Mouse (Mus musculus) brown adipose tissue, adult 24 weeks (tissue): ENCODE results near the gene 4930402H24Rik. TPM values are rescaled to one million over a fixed set of nuclear protein-coding genes. Genes with fewer than 3 reads are reported as not detected.

ENCODE experiments used
- H3K27ac ChIP-seq: fragments of 200-500 bp; replicated peaks from 2 replicates; pipeline ENCODE4 v1.5.1; 2012; ENCODE audit warnings: low read depth, mild to moderate bottlenecking, low read length
- H3K4me1 ChIP-seq: fragments of 200-500 bp; 2 replicates; pipeline ENCODE4 v1.6.1; 2012; ENCODE audit warnings: low read length, mixed read lengths; ENCODE audit not compliant: control insufficient read depth, insufficient read depth, insufficient read length
- H3K4me3 ChIP-seq: fragments of 200-500 bp; 2 replicates; pipeline ENCODE4 v1.5.1; 2012; ENCODE audit warnings: low read depth, mild to moderate bottlenecking, low read length, moderate library complexity; ENCODE audit not compliant: insufficient read depth
- polyA plus RNA-seq: library from polyadenylated mRNA; stranded (reverse); fragments of >200 nt; gene quantifications from 2 replicates; pipeline ENCODE4 v1.2.4, GENCODE M21; 2012; ENCODE audit not compliant: missing spikeins, insufficient read depth, insufficient read length

Gene 4930402H24Rik
- polyA plus RNA-seq, 1 experiment: 105 TPM

DNA sequence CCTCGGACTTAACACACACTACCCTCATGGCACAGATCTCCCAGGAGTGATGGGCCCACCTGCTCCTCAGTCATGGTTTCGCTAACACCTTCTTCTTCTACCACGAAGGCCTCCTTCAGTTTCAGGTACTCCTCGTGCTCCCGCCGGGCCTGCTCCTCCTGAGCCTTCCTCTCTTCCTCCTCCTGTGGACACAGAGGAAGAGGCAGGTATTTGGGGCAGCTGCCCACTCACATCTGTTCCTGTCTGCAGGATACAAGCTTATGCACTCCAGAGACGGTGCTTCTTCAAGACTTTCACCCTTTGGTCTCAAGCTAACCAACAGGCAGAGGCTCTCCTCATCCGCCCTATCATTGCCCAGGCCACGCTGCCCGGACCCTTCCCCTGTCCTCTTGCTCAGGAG is 247.7 kb downstream of the 4930402H24Rik start:
- H3K4me1 ChIP-seq: no peaks in the 10 kb centered on the region
- H3K4me3 ChIP-seq: no peak overlapping the region

DNA sequence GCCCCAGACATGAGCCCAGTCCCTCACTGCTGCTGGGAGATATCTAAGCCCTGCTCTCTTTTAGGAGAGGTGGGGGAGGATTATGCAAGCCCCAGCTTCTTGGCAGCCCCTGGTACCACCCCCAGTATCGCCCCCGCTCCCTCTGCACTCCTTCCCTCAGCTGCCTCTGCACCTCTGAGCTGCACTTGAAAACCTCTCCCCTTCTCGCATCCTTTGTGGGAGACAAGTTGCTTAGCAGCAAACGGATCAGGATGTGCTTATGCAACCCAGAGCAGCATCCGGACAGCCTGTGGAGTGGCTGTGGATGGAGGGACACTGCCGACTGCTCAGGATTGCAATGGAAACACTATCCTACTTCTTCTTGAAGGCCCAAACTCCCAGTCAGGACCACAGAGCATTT is 248.7 kb downstream of the 4930402H24Rik start:
- H3K4me3 ChIP-seq: no peak overlapping the region
- H3K27ac ChIP-seq: no peak overlapping the region
- H3K4me1 ChIP-seq: no peaks in the 10 kb centered on the region

More for the DNA sequence above, 247.7 kb downstream of the 4930402H24Rik start:
- no peak overlapping the region for H3K27ac ChIP-seq

DNA sequence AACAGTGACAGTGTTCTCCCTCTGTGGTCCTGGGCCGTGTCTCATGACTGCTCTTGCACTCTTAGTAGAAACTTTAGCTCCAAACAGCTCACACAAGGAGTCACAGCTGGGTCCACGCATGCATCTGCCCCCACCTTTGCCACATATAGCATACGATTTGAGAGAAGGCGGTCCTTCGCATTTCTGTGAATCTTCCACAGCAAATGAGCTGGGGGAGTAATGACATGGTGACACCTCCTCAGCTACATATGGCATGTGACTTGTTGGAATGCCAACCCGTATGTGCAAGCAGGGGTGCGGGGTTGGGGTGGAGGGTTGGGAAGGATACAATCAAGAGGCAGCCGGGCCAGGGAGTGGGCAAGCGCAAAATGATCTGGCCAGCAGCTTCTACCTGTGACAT is 249.7 kb downstream of the 4930402H24Rik start:
- H3K4me1 ChIP-seq: no peaks in the 10 kb centered on the region
- no peak overlapping the region for H3K4me3 ChIP-seq
- H3K27ac ChIP-seq: no peak overlapping the region

Other genes starting within 250 kb of the 4930402H24Rik start
- 128 and 137 TPM in 2 replicates for gene Ddrgk1, start 241.7 kb downstream of the 4930402H24Rik start, polyA plus RNA-seq
- gene Itpa, start 238.8 kb downstream of the 4930402H24Rik start, polyA plus RNA-seq: 46.8 and 54.3 TPM in 2 replicates
- not detected in 2 replicates for gene Slc4a11, start 208.9 kb downstream of the 4930402H24Rik start, polyA plus RNA-seq
- 9.0 and 9.7 TPM in 2 replicates for gene Atrn, start 89 bp upstream of the 4930402H24Rik start, polyA plus RNA-seq
- 9.6 and 10.9 TPM in 2 replicates for gene Gfra4, start 136.7 kb upstream of the 4930402H24Rik start, polyA plus RNA-seq
- 1.3 and 2.3 TPM in 2 replicates for gene Adam33, start 157.4 kb upstream of the 4930402H24Rik start, polyA plus RNA-seq
- gene Siglec1, start 180.4 kb upstream of the 4930402H24Rik start, polyA plus RNA-seq: 1.0 and 1.2 TPM in 2 replicates
- 7.0 and 9.6 TPM in 2 replicates for gene Hspa12b, start 220.9 kb upstream of the 4930402H24Rik start, polyA plus RNA-seq
- not detected in 2 replicates for gene Gm11037, start 227.1 kb upstream of the 4930402H24Rik start, polyA plus RNA-seq